Mouse (Mus musculus): Measurements from ENCODE around the gene Map3k10. TPM values are rescaled to one million over a fixed set of nuclear protein-coding genes. Genes with fewer than 3 reads are reported as not detected.

Gene Map3k10
- polyA plus RNA-seq, 1 experiment from 2014 or later, result 13.0 TPM

DNA sequence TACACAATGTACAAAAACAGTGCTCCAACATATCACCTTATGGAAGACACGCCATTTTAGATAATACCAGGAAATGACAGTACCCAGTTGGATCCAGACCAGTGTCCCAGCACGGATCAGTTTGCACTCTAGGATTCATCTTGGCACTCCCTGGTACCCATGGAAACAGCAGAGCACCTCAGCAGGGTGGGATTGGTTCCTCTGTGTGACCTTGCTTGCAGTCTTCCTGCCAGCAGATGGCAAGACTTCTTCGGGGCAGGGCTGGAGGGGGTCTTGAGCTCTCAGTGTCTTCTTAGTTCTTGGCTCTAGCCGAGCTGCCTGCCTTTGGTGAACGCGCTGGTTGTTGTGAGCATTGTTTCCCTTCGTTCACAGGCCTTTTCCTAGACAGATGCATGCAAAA, 46.7 kb downstream of the Map3k10 start:
- Histone ChIP-seq H3K27me3 (no peaks in the 10 kb centered on the region), H3K36me3 (peaks cover 93% of the 10 kb centered on the region), H3K9me3 (no peaks in the 10 kb centered on the region), H3K4me3 (no peak overlapping the region), H3K27ac (no peak overlapping the region), H3K9ac (no peak overlapping the region), H3K4me2 (no peak overlapping the region), H3K4me1 (no peaks in the 10 kb centered on the region)
- 92% methylated on average over 7 of the region's 7 CpGs for WGBS
- no peak for ATAC-seq (ENCODE audit: insufficient number of reproducible peaks, insufficient read depth, low FRiP score, low TSS enrichment, low read depth)

DNA sequence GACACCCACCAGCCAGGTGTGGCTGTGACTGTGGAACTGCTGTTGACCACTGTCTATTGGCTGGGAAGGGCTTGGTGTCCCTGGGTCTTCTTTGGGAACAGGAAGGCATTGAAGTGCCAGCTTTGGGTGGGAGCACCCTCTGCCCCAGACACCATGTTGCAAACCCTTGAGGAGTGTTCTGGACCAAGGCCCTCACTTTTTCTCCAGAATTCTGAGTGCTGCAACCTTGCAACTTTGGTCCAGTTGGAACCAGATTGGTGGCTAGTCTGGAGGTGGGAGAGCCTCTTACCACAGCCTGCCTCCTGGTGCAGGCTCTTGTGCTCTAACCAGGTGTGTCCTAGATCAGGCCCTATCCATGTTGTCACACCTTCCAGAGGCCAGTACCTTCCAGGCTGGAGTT, 49.4 kb downstream of the Map3k10 start:
- H3K4me3 ChIP-seq, result no peak overlapping the region
- no peaks in the 10 kb centered on the region for H3K9me3 ChIP-seq
- no peaks in the 10 kb centered on the region for H3K27me3 ChIP-seq
- no peak for ATAC-seq (ENCODE audit: insufficient number of reproducible peaks, insufficient read depth, low FRiP score, low TSS enrichment, low read depth)
- no peak overlapping the region for H3K4me2 ChIP-seq
- H3K36me3 ChIP-seq, result peaks cover 98% of the 10 kb centered on the region
- no peaks in the 10 kb centered on the region for H3K4me1 ChIP-seq
- H3K27ac ChIP-seq, result no peak overlapping the region
- H3K9ac ChIP-seq, result no peak overlapping the region

- no peak overlapping the region for H3K4me3 ChIP-seq
- no peaks in the 10 kb centered on the region for H3K9me3 ChIP-seq
- no peak overlapping the region for H3K27ac ChIP-seq
- H3K36me3 ChIP-seq, result peaks cover 98% of the 10 kb centered on the region
- 69% methylated on average over 1 of the region's 1 CpGs for WGBS
- H3K4me2 ChIP-seq, result no peak overlapping the region
- ATAC-seq (ENCODE audit: insufficient number of reproducible peaks, insufficient read depth, low FRiP score, low TSS enrichment, low read depth), result no peak
- H3K27me3 ChIP-seq, result no peaks in the 10 kb centered on the region
- no peaks in the 10 kb centered on the region for H3K4me1 ChIP-seq
- no peak overlapping the region for H3K9ac ChIP-seq
These were observed 52.2 kb downstream of the Map3k10 start for GRCm38 (mm10) chr7:27622234-27622633.

GRCm38 (mm10) chr7:27621028-27621427, 53.4 kb downstream of the Map3k10 start:
- no peaks in the 10 kb centered on the region for H3K9me3 ChIP-seq
- ATAC-seq (ENCODE audit: insufficient number of reproducible peaks, insufficient read depth, low FRiP score, low TSS enrichment, low read depth), result no peak
- no peak overlapping the region for H3K27ac ChIP-seq
- WGBS, result 83% methylated on average over 6 of the region's 6 CpGs
- no peaks in the 10 kb centered on the region for H3K27me3 ChIP-seq
- H3K4me3 ChIP-seq, result no peak overlapping the region
- no peaks in the 10 kb centered on the region for H3K4me1 ChIP-seq
- no peak overlapping the region for H3K4me2 ChIP-seq
- H3K9ac ChIP-seq, result no peak overlapping the region
- peaks cover 98% of the 10 kb centered on the region for H3K36me3 ChIP-seq

DNA sequence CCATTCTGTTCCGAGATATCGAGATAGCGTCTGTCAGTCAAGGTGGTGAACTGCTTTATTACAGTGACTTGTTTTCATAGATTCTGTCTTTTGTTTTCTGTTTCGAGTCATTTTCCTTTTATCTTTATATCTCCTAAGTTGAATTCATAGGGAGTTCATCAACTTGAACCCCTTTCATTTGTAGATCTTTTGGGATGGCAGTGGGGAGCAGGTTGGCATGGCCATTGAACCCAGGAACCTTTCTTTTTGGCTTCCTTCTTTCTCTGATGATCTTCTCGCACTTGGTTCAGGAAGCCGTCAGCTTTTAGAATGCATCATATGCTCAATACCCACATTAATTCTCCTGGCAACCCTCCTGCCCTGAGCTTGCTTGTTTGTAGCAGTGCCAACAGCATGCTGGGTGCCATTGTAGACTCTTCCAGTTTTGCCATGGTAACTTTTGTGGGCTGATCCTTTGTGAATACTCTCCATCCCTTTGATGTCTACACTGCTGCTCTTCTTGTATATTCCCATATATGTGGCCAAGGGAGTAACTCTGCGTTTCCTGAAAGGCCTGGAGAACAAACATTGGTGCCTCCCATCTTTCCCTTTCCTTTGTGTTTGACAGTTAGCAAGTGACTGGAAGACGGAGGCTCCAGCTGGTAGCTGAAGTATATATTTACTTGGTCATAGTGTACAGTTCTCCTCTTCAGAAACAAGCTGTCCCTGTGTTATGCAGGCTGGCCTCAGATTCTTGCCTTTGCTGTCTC, 60.5 kb downstream of the Map3k10 start:
- no peaks in the 10 kb centered on the region for H3K4me1 ChIP-seq
- ATAC-seq (ENCODE audit: insufficient number of reproducible peaks, insufficient read depth, low FRiP score, low TSS enrichment, low read depth), result no peak
- H3K27me3 ChIP-seq, result no peaks in the 10 kb centered on the region
- H3K4me3 ChIP-seq, result no peak overlapping the region
- peaks cover 57% of the 10 kb centered on the region for H3K36me3 ChIP-seq
- H3K27ac ChIP-seq, result no peak overlapping the region
- WGBS, result 87% methylated on average over 8 of the region's 8 CpGs
- no peak overlapping the region for H3K4me2 ChIP-seq
- H3K9ac ChIP-seq, result no peak overlapping the region
- H3K9me3 ChIP-seq, result no peaks in the 10 kb centered on the region

GRCm38 (mm10) chr7:27612940-27613339, 61.5 kb downstream of the Map3k10 start:
- Histone ChIP-seq H3K36me3 (peaks cover 57% of the 10 kb centered on the region), H3K4me1 (no peaks in the 10 kb centered on the region)
- ATAC-seq (ENCODE audit: insufficient number of reproducible peaks, insufficient read depth, low FRiP score, low TSS enrichment, low read depth), result no peak

DNA sequence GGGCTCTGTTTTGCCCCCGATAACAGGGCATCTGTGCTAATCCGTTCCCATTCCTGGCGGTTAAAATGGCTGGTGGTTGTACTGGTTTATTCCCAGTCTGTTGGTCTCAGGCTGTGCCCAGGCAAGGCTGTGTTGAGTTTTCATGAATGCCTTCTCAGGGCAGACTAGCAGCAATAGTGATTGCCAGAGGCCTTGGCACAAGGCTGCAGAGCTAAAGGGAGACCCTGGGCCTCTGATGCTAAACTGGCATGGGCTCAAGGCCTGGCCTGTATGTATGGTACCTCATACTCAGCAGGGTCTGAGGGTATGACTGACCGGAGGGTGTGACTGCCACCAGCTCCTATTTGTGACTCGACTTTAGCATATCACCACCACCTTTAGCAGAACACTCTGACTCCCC, 63.5 kb downstream of the Map3k10 start:
- Histone ChIP-seq H3K27ac (no peak overlapping the region), H3K4me3 (no peak overlapping the region), H3K4me2 (no peak overlapping the region), H3K9ac (no peak overlapping the region), H3K36me3 (peaks cover 46% of the 10 kb centered on the region), H3K27me3 (no peaks in the 10 kb centered on the region), H3K4me1 (peaks cover 16% of the 10 kb centered on the region), H3K9me3 (no peaks in the 10 kb centered on the region)
- WGBS, result 94% methylated on average over 5 of the region's 5 CpGs
- ATAC-seq (ENCODE audit: insufficient number of reproducible peaks, insufficient read depth, low FRiP score, low TSS enrichment, low read depth), result no peak

More at GRCm38 (mm10) chr7:27612940-27613339, 61.5 kb downstream of the Map3k10 start:
- Histone ChIP-seq H3K27me3 (no peaks in the 10 kb centered on the region), H3K9ac (no peak overlapping the region), H3K9me3 (no peaks in the 10 kb centered on the region), H3K4me2 (no peak overlapping the region), H3K4me3 (no peak overlapping the region), H3K27ac (no peak overlapping the region)
- WGBS, result 82% methylated on average over 4 of the region's 4 CpGs

GRCm38 (mm10) chr7:27610370-27610769, 64.0 kb downstream of the Map3k10 start:
- Histone ChIP-seq H3K4me3 (no peak overlapping the region), H3K4me1 (peaks cover 21% of the 10 kb centered on the region), H3K36me3 (peaks cover 45% of the 10 kb centered on the region), H3K9ac (no peak overlapping the region), H3K27me3 (no peaks in the 10 kb centered on the region), H3K9me3 (no peaks in the 10 kb centered on the region), H3K4me2 (no peak overlapping the region), H3K27ac (no peak overlapping the region)
- 94% methylated on average over 3 of the region's 3 CpGs for WGBS
- no peak for ATAC-seq (ENCODE audit: insufficient number of reproducible peaks, insufficient read depth, low FRiP score, low TSS enrichment, low read depth)

- Histone ChIP-seq H3K9me3 (no peaks in the 10 kb centered on the region), H3K4me3 (no peak overlapping the region), H3K27me3 (no peaks in the 10 kb centered on the region), H3K4me1 (peaks cover 23% of the 10 kb centered on the region), H3K27ac (no peak overlapping the region), H3K36me3 (peaks cover 45% of the 10 kb centered on the region), H3K4me2 (no peak overlapping the region), H3K9ac (no peak overlapping the region)
- ATAC-seq (ENCODE audit: insufficient number of reproducible peaks, insufficient read depth, low FRiP score, low TSS enrichment, low read depth), result no peak
- WGBS, result 81% methylated on average over 2 of the region's 2 CpGs
These were observed 64.7 kb downstream of the Map3k10 start for GRCm38 (mm10) chr7:27609688-27610087.

DNA sequence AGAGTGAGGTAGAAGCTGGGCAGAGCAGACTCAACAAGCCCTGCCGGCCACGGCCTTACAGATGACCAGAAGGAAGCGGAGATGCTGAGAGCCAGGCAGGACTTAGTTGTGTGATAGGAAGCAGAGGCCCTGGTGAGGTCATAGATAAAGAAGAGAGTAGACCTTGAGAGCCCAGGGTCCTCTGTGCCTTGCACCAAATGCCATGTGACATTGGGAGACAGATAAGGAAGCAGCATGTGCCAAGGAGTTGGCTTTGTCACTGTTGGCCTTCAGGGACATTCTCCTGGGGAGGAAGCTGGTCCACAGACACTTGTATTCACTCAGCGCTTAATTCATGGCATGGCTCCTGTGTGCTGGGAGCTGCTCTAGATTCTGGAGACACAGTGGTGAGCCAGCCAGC, 65.1 kb downstream of the Map3k10 start:
- H3K9me3 ChIP-seq, result no peaks in the 10 kb centered on the region
- no peak for ATAC-seq (ENCODE audit: insufficient number of reproducible peaks, insufficient read depth, low FRiP score, low TSS enrichment, low read depth)
- no peak overlapping the region for H3K9ac ChIP-seq
- WGBS, result 89% methylated on average over 4 of the region's 4 CpGs
- H3K36me3 ChIP-seq, result peaks cover 45% of the 10 kb centered on the region
- H3K27me3 ChIP-seq, result no peaks in the 10 kb centered on the region
- no peak overlapping the region for H3K27ac ChIP-seq
- peaks cover 23% of the 10 kb centered on the region for H3K4me1 ChIP-seq
- no peak overlapping the region for H3K4me2 ChIP-seq
- no peak overlapping the region for H3K4me3 ChIP-seq

- Histone ChIP-seq H3K36me3 (peaks cover 45% of the 10 kb centered on the region), H3K9me3 (no peaks in the 10 kb centered on the region), H3K27me3 (no peaks in the 10 kb centered on the region), H3K4me3 (no peak overlapping the region), H3K27ac (no peak overlapping the region), H3K9ac (no peak overlapping the region), H3K4me1 (peaks cover 23% of the 10 kb centered on the region), H3K4me2 (no peak overlapping the region)
- ATAC-seq (ENCODE audit: insufficient number of reproducible peaks, insufficient read depth, low FRiP score, low TSS enrichment, low read depth), result no peak
- 88% methylated on average over 3 of the region's 3 CpGs for WGBS
These were observed 66.3 kb downstream of the Map3k10 start for GRCm38 (mm10) chr7:27608130-27608529.

DNA sequence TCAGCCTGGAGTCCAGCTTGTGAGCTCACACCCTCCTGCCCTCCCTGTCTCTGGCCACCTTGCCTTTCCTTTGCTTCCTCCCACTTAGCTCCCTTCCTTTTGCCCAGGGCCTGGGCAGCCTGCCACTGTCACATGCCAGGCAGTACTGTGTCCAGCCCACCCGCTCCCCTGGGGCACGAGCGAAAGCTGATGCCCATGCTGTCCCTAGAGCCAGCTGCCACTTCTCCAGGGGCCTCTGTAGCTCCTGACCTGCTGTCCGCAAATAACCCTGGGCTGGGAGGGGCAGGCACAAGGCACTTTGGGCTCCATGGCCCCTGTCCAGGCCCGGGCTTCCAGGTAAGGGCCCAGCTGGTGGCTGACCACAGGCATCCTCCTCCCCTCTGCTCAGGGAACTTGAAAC, 66.8 kb downstream of the Map3k10 start:
- 86% methylated on average over 5 of the region's 5 CpGs for WGBS
- no peaks in the 10 kb centered on the region for H3K9me3 ChIP-seq
- H3K27ac ChIP-seq, result no peak overlapping the region
- no peak for ATAC-seq (ENCODE audit: insufficient number of reproducible peaks, insufficient read depth, low FRiP score, low TSS enrichment, low read depth)
- H3K4me2 ChIP-seq, result no peak overlapping the region
- H3K36me3 ChIP-seq, result peaks cover 45% of the 10 kb centered on the region
- no peaks in the 10 kb centered on the region for H3K27me3 ChIP-seq
- no peak overlapping the region for H3K4me3 ChIP-seq
- 0 out of 2 replicates have a peak overlapping the region, but pooled peaks have one; percentile 16 for H3K9ac ChIP-seq
- H3K4me1 ChIP-seq, result peaks cover 28% of the 10 kb centered on the region

Measured in embryonic facial prominence, embryonic 13.5 days (tissue).